Mouse (Mus musculus) heart, embryonic 12.5 days (tissue): ENCODE measurements at regions not wholly inside any gene's neighbourhood (a gene's known extent, or its start where the extent isn't known, plus 50 kb on each side); places are given as distances from the start of the nearest gene placed in this dataset.

Experiments used
- ATAC-seq: fragments of 200-750 bp; cut with Nextera tagmentation; 2 replicates; pipeline ENCODE4 v1.8.0; 2017; ENCODE audit warnings: moderate TSS enrichment, moderate library complexity; ENCODE audit not compliant: insufficient number of reproducible peaks, low FRiP score
- H3K27ac ChIP-seq: fragments of 300-500 bp; sonication (generic); 2 replicates; pipeline ENCODE4 v1.5.1; 2016; ENCODE audit warnings: mild to moderate bottlenecking, moderate library complexity; ENCODE audit not compliant: poor library complexity, severe bottlenecking
- H3K27me3 ChIP-seq: fragments of 300-500 bp; sonication (generic); replicated peaks from 2 replicates; pipeline ENCODE4 v1.6.1; 2016; ENCODE audit warnings: mild to moderate bottlenecking, moderate library complexity
- H3K36me3 ChIP-seq: fragments of 300-500 bp; sonication (generic); 2 replicates; pipeline ENCODE4 v1.6.1; 2016; ENCODE audit warnings: mild to moderate bottlenecking, moderate library complexity
- H3K4me1 ChIP-seq: fragments of 300-500 bp; sonication (generic); replicated peaks from 2 replicates; pipeline ENCODE4 v1.6.1; 2016; ENCODE audit warnings: mild to moderate bottlenecking
- H3K4me2 ChIP-seq: fragments of 300-500 bp; sonication (generic); 2 replicates; pipeline ENCODE4 v1.6.1; 2016; ENCODE audit warnings: mild to moderate bottlenecking, moderate library complexity
- H3K4me3 ChIP-seq: fragments of 300-500 bp; sonication (generic); 2 replicates; pipeline ENCODE4 v1.5.1; 2016; ENCODE audit warnings: mild to moderate bottlenecking
- H3K9ac ChIP-seq: fragments of 300-500 bp; sonication (generic); 2 replicates; pipeline ENCODE4 v1.6.1; 2016; ENCODE audit warnings: mild to moderate bottlenecking, moderate library complexity
- H3K9me3 ChIP-seq: fragments of 300-500 bp; sonication (generic); replicated peaks from 2 replicates; pipeline ENCODE4 v1.6.1; 2016; ENCODE audit warnings: mild to moderate bottlenecking, moderate library complexity
- WGBS: fragments of 180-500 bp; shearing (Covaris S2); methylation state at CpG from one replicate; pipeline ENCODE4 v1.1.7; 2016; 5-methylcytosine and 5-hydroxymethylcytosine counted together

GRCm38 (mm10) chr12:26532076-26532475 is 63.1 kb downstream of the Cmpk2 start:
- H3K27ac ChIP-seq = no peak overlapping the region
- H3K4me3 ChIP-seq = no peak overlapping the region
- no peak for ATAC-seq
- H3K4me1 ChIP-seq = peaks cover 7% of the 10 kb centered on the region
- no peaks in the 10 kb centered on the region; the same call in 1 of the 2 replicates for H3K27me3 ChIP-seq
- 77% methylated on average over 6 of the region's 6 CpGs for WGBS
- H3K9ac ChIP-seq = no peak overlapping the region
- H3K36me3 ChIP-seq = no peaks in the 10 kb centered on the region
- H3K4me2 ChIP-seq = no peak overlapping the region
- H3K9me3 ChIP-seq = no peaks in the 10 kb centered on the region
